Mouse (Mus musculus) liver, postnatal 0 days (tissue): Measurements from ENCODE around the gene Spi1.
A peak's percentile ranks its signal among the peaks of the same experiment; 100 is the strongest.

Experiments
- CTCF ChIP-seq: sonication (generic); IDR thresholded peaks from 2 replicates; pipeline ENCODE4 v1.5.1; 2016; ENCODE audit warnings: antibody characterized with exemption, low read depth
- EP300 ChIP-seq: IDR thresholded peaks from 2 replicates; pipeline ENCODE4 v1.6.1; 2016; ENCODE audit warnings: antibody characterized with exemption, low read depth, mild to moderate bottlenecking

- TF ChIP-seq CTCF (peak; percentile 15; the same call in 1 of the 2 replicates), EP300 (no peak)
Observed at GRCm38 (mm10) chr2:91083366-91083940, 1.3 kb downstream of the Spi1 start.
